Mouse (Mus musculus) bone marrow, adult 2 months (tissue): ENCODE results near the gene Armc6.

Source experiments
- CTCF ChIP-seq: fragments of 200-500 bp; IDR thresholded peaks from 2 replicates; pipeline ENCODE4 v1.5.1; 2011; ENCODE audit warnings: low read length, control low read depth; ENCODE audit not compliant: control insufficient read depth, insufficient read depth
- POLR2A ChIP-seq: fragments of 200-500 bp; IDR thresholded peaks from 2 replicates; pipeline ENCODE4 v1.6.1; 2011; ENCODE audit warnings: low read depth, mild to moderate bottlenecking, control low read depth, low read length, borderline replicate concordance; ENCODE audit not compliant: control insufficient read depth

- TF ChIP-seq CTCF (no peak), POLR2A (peak; percentile 86)
Observed at GRCm38 (mm10) chr8:70212112-70213055, 21.9 kb downstream of the Armc6 start, which contains the start of gene Slc25a42.
